10 mouse cellular contexts compared by ENCODE assay signal in the genomic region with DNA sequence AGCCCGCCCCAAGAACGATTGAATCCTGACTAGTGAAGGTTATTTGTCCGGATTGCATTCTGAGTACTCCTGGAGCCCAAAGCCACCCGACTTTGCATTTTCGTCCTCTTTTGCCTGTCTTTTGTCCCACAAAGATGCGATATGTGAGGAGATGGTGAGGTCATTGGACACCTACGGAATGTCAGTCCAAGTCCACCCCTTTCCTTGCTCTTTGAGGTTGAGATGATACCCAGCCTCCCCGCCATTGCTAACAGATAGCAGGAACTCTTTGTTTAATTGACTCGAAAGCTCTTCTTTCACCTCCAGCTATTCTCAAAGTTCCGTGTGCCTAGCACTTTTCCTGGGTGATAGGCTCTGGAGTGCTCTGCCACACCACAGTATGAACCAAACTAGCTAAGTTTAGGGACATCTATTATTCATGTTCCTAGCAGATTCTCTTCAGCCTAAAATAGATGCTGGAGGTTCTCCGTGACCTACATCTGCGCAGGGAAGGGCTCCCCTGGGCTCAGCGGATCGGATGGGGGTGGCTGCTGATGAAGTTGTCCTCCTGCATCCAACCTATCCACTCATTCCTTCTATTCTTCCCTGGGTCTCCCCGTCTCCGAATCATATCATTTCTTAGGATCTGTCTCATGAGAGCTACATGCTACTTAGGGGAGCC. TPM values are rescaled to one million over a fixed set of nuclear protein-coding genes. Genes with fewer than 3 reads are reported as not detected.
DNase-seq lines count a peak whose midpoint lies in the region; ATAC-seq and TF ChIP-seq lines count a peak whose summit lies in the region.
"Had no signal": no experiment of that assay in that cellular context is flagged by ENCODE, and none has a peak within 500 bp of the region (broad histone marks: within the 10 kb centered on the region; RNA-seq: fewer than 3 reads in every experiment).

No protein-coding gene starts in this region.

- no peak overlapping the region for H3K27ac ChIP-seq in heart, embryonic 12.5 days (ENCODE audit: poor library complexity, severe bottlenecking)
- H3K27ac ChIP-seq in forebrain, postnatal 0 days (ENCODE audit: low read depth, low read length): peak overlapping the region; percentile 62
- H3K27ac ChIP-seq in midbrain, embryonic 13.5 days: peak overlapping the region; percentile 88
- H3K27ac ChIP-seq in liver, embryonic 12.5 days: no peak overlapping the region
- H3K27ac ChIP-seq: liver, embryonic 13.5 days had no signal

- 1% methylated on average over 16 of the region's 16 CpGs for WGBS in heart, embryonic 12.5 days
- WGBS in forebrain, postnatal 0 days: 4% methylated on average over 16 of the region's 16 CpGs
- 1% methylated on average over 16 of the region's 16 CpGs for WGBS in midbrain, embryonic 13.5 days
- 4% methylated on average over 16 of the region's 16 CpGs for WGBS in liver, embryonic 12.5 days (ENCODE audit: insufficient replicate concordance)

- DNase-seq in heart, postnatal 36 days: no peak
- peak; percentile 9 for DNase-seq in R1 (ENCODE audit: low read depth, low spot score)
- DNase-seq in forebrain, postnatal 0 days: peak; percentile 60
- no peak for DNase-seq in ovary, postnatal 10 days (ENCODE audit: low spot score)
- DNase-seq: liver, embryonic 13.5 days had no signal

- H3K36me3 ChIP-seq in heart, embryonic 12.5 days: no peaks in the 10 kb centered on the region
- H3K36me3 ChIP-seq in forebrain, postnatal 0 days (ENCODE audit: insufficient read depth): no peaks in the 10 kb centered on the region
- H3K36me3 ChIP-seq in midbrain, embryonic 13.5 days: no peaks in the 10 kb centered on the region
- no peaks in the 10 kb centered on the region for H3K36me3 ChIP-seq in liver, embryonic 12.5 days
- H3K36me3 ChIP-seq: liver, embryonic 13.5 days had no signal

- peak overlapping the region; percentile 87 for H3K4me2 ChIP-seq in heart, embryonic 12.5 days
- peak overlapping the region; percentile 71 for H3K4me2 ChIP-seq in forebrain, postnatal 0 days (ENCODE audit: low read depth)
- peak overlapping the region; percentile 80 for H3K4me2 ChIP-seq in midbrain, embryonic 13.5 days (replicated peaks)
- no peak overlapping the region for H3K4me2 ChIP-seq in liver, embryonic 12.5 days
- H3K4me2 ChIP-seq: liver, embryonic 13.5 days had no signal

- ATAC-seq in heart, embryonic 12.5 days (ENCODE audit: insufficient number of reproducible peaks, low FRiP score): no peak
- peak; percentile 17 for ATAC-seq in forebrain, postnatal 0 days
- no peak for ATAC-seq in midbrain, embryonic 13.5 days
- no peak for ATAC-seq in liver, embryonic 12.5 days
- no peak for ATAC-seq in inflammation-experienced regulatory T-cells, adult 6 months

- peak overlapping the region; percentile 48 for H3K4me3 ChIP-seq in heart, embryonic 12.5 days
- H3K4me3 ChIP-seq in forebrain, postnatal 0 days (ENCODE audit: low read depth, low read length): peak overlapping the region; percentile 42
- peak overlapping the region; percentile 49 for H3K4me3 ChIP-seq in midbrain, embryonic 13.5 days (replicated peaks)
- H3K4me3 ChIP-seq in liver, embryonic 12.5 days: no peak overlapping the region
- H3K4me3 ChIP-seq: liver, embryonic 13.5 days had no signal

- H3K9me3 ChIP-seq in heart, embryonic 12.5 days (replicated peaks): no peaks in the 10 kb centered on the region
- no peaks in the 10 kb centered on the region for H3K9me3 ChIP-seq in forebrain, postnatal 0 days (ENCODE audit: low read length)
- H3K9me3 ChIP-seq in midbrain, embryonic 13.5 days: no peaks in the 10 kb centered on the region
- no peaks in the 10 kb centered on the region for H3K9me3 ChIP-seq in liver, embryonic 12.5 days (replicated peaks)
- H3K9me3 ChIP-seq: liver, embryonic 13.5 days had no signal

- TF ChIP-seq CTCF in forebrain, postnatal 0 days (IDR thresholded peaks at IDR 0.05; ENCODE audit: low read depth): no peak

- no peak overlapping the region for H3K9ac ChIP-seq in heart, embryonic 12.5 days
- H3K9ac ChIP-seq in forebrain, postnatal 0 days: peak overlapping the region; percentile 56
- peak overlapping the region; percentile 73 for H3K9ac ChIP-seq in midbrain, embryonic 13.5 days (replicated peaks)
- no peak overlapping the region for H3K9ac ChIP-seq in liver, embryonic 12.5 days
- H3K9ac ChIP-seq: liver, embryonic 13.5 days had no signal

- intact Hi-C loops in heart, postnatal 36 days (cut with DNase I): no loop called here

- H3K27me3 ChIP-seq in heart, embryonic 12.5 days (replicated peaks): peaks cover 66% of the 10 kb centered on the region
- peaks cover 41% of the 10 kb centered on the region for H3K27me3 ChIP-seq in forebrain, postnatal 0 days (ENCODE audit: insufficient read depth, low read length)
- peaks cover 72% of the 10 kb centered on the region for H3K27me3 ChIP-seq in midbrain, embryonic 13.5 days
- H3K27me3 ChIP-seq in liver, embryonic 12.5 days (replicated peaks): peaks cover 70% of the 10 kb centered on the region

- H3K4me1 ChIP-seq in heart, embryonic 12.5 days (replicated peaks): peaks cover 17% of the 10 kb centered on the region
- H3K4me1 ChIP-seq in forebrain, postnatal 0 days (ENCODE audit: insufficient read depth): peaks cover 15% of the 10 kb centered on the region; the same call in 1 of the 2 replicates
- H3K4me1 ChIP-seq in midbrain, embryonic 13.5 days (replicated peaks): peaks cover 43% of the 10 kb centered on the region
- H3K4me1 ChIP-seq in liver, embryonic 12.5 days: no peaks in the 10 kb centered on the region
- H3K4me1 ChIP-seq: liver, embryonic 13.5 days had no signal

RNA-seq across cellular contexts. Expression of a gene that starts 2.6 kb away (rescaled TPM):
- 0.09 and 0.49 TPM in 2 replicates for polyA plus RNA-seq in heart, embryonic 12.5 days (2016; fragmentation: Nextera tagmentation; extraction: Ambion mirVana)
- not detected for total RNA-seq in heart, postnatal 36 days (2021)
- 16.7 and 31.7 TPM in 2 replicates for total RNA-seq in forebrain, postnatal 0 days (2014; rRNA removed)
- polyA plus RNA-seq in forebrain, postnatal 0 days (2015; fragmentation: Nextera tagmentation; extraction: Ambion mirVana): 11.9 and 15.2 TPM in 2 replicates
- polyA plus RNA-seq in midbrain, embryonic 13.5 days (2015; fragmentation: Nextera tagmentation; extraction: Ambion mirVana): 18.8 and 20.3 TPM in 2 replicates
- polyA plus RNA-seq in liver, embryonic 12.5 days (2016; fragmentation: Nextera tagmentation; extraction: Ambion mirVana): not detected in 2 replicates
- not detected for polyA plus RNA-seq in inflammation-experienced regulatory T-cells, adult 6 months (2017; shearing (Covaris generic))
- polyA plus RNA-seq: spleen, adult 2 months had no signal

Comparison
In these comparisons a context has a peak if more than half of its experiments do, and no peak if none do; other contexts are left out.
1. H3K27ac ChIP-seq: peak in forebrain, postnatal 0 days (single experiment) and midbrain, embryonic 13.5 days (single experiment); none in heart, embryonic 12.5 days (single experiment) and liver, embryonic 12.5 days (single experiment).
2. H3K9ac ChIP-seq: peak in forebrain, postnatal 0 days (single experiment) and midbrain, embryonic 13.5 days (single experiment); none in heart, embryonic 12.5 days (single experiment) and liver, embryonic 12.5 days (single experiment).
3. DNase-seq: peak in R1 (single experiment) and forebrain, postnatal 0 days (single experiment); none in heart, postnatal 36 days (0 of 2) and ovary, postnatal 10 days (single experiment).